Mouse (Mus musculus) stomach, postnatal 0 days (tissue): ENCODE measurements around the gene Tprn.
"Not testable (repeated sequence)": the region's sequence is repeated elsewhere in the genome, so short reads cannot be mapped to it uniquely, and the experiment has no call there.

Source experiments
- CTCF ChIP-seq: IDR thresholded peaks from 2 replicates; pipeline ENCODE4 v1.5.1; 2016; ENCODE audit warnings: antibody characterized with exemption, low read depth, mild to moderate bottlenecking, moderate library complexity
- EP300 ChIP-seq: optimal IDR thresholded peaks from 2 replicates; pipeline ENCODE3; 2016; ENCODE audit warnings: antibody characterized with exemption

GRCm38 (mm10) chr2:25257250-25257649 lies 5.2 kb upstream of the Tprn start:
- not testable (repeated sequence) for TF ChIP-seq CTCF, EP300
